Mouse (Mus musculus) ES-Bruce4 (cell line): ENCODE data around the gene Olfr145.

Experiments
- CTCF ChIP-seq: IDR thresholded peaks from one replicate; pipeline ENCODE4 v1.8.1; 2011; ENCODE audit warnings: low read depth, low read length
- EP300 ChIP-seq: IDR thresholded peaks from 2 replicates; pipeline ENCODE4 v1.6.1; 2011; ENCODE audit warnings: low read depth, low read length; ENCODE audit not compliant: insufficient read depth
- POLR2A ChIP-seq: IDR thresholded peaks from one replicate; pipeline ENCODE4 v1.8.1; 2011; ENCODE audit warnings: low read length; ENCODE audit not compliant: insufficient read depth

DNA sequence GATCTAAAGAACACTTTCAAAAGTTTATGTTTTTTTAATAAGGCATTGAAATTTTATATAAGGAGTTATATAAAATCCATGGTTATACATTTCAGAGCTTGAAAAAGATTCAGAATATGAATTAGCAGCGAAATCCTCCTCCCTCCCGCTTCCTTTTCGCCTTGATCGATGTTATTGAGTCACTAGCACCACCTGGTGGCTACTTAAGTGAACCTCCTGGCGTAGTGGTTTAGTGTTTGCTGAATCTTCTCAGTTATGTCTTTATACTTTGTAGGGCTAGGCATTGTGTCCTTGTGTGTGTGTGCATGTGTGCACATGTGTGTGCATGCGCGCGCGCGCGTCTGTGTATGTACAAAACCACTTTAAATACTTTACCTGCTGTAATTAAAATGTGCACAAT lies 36.0 kb downstream of the Olfr145 start:
- peak; percentile 38 for TF ChIP-seq CTCF
- TF ChIP-seq POLR2A = no peak
- TF ChIP-seq EP300 = no peak
